ENCODE assay signal across 8 mouse cellular contexts in genomic region chr2:14602788-14603187, GRCm38 (mm10). TPM values are rescaled to one million over a fixed set of nuclear protein-coding genes. Genes with fewer than 3 reads are reported as not detected.
A peak's percentile ranks its signal among the peaks of the same experiment; 100 is the strongest.
DNase-seq lines count a peak whose midpoint lies in the region; ATAC-seq and TF ChIP-seq lines count a peak whose summit lies in the region.

Cacnb2 (plus strand) TSS chr2:14603088.

- H3K9me3 ChIP-seq in embryonic facial prominence, embryonic 13.5 days: no peaks in the 10 kb centered on the region
- no peaks in the 10 kb centered on the region for H3K9me3 ChIP-seq in hindbrain, embryonic 13.5 days
- H3K9me3 ChIP-seq in liver, embryonic 16.5 days (replicated peaks; ENCODE audit: control insufficient read depth, low read length): no peaks in the 10 kb centered on the region

- no peak for ATAC-seq in embryonic facial prominence, embryonic 13.5 days (ENCODE audit: insufficient number of reproducible peaks, insufficient read depth, low FRiP score, low TSS enrichment, low read depth)
- ATAC-seq in hindbrain, embryonic 13.5 days (ENCODE audit: low FRiP score): no peak
- peak; percentile 58 for ATAC-seq in liver, embryonic 16.5 days (ENCODE audit: low read depth)

- WGBS in lung, adult 2 months: 32% methylated on average over 3 of the region's 3 CpGs
- 54% methylated on average over 3 of the region's 3 CpGs for WGBS in embryonic facial prominence, embryonic 13.5 days
- 74% methylated on average over 3 of the region's 3 CpGs for WGBS in hindbrain, embryonic 13.5 days
- 29% methylated on average over 3 of the region's 3 CpGs for WGBS in liver, embryonic 16.5 days (ENCODE audit: insufficient replicate concordance)

- DNase-seq in lung, adult 2 months: no peak
- DNase-seq in lung, postnatal 14 days: no peak
- no peak for DNase-seq in gastrocnemius, postnatal 4 days (ENCODE audit: low spot score in 2 of 2)
- DNase-seq in Muller cell, postnatal 12 days (ENCODE audit: inconsistent ontology term): no peak
- DNase-seq in ovary, postnatal 10 days (ENCODE audit: low spot score): no peak

- TF ChIP-seq POLR2A in lung, adult 2 months (IDR thresholded peaks at IDR 0.05; ENCODE audit: borderline replicate concordance, extremely low read depth, low read depth, low read length): no peak

- no peak for TF ChIP-seq CTCF in lung, adult 2 months (IDR thresholded peaks at IDR 0.05; ENCODE audit: insufficient read depth, low read length)

- no peaks in the 10 kb centered on the region for H3K36me3 ChIP-seq in embryonic facial prominence, embryonic 13.5 days
- H3K36me3 ChIP-seq in hindbrain, embryonic 13.5 days: no peaks in the 10 kb centered on the region
- H3K36me3 ChIP-seq in liver, embryonic 16.5 days (ENCODE audit: control insufficient read depth, insufficient read depth): no peaks in the 10 kb centered on the region

- peak within 1 kb of the TSS; percentile 77 for H3K4me3 ChIP-seq in lung, adult 2 months (replicated peaks; ENCODE audit: extremely low read depth, low read depth, low read length)
- peak within 1 kb of the TSS; percentile 66 for H3K4me3 ChIP-seq in embryonic facial prominence, embryonic 13.5 days
- H3K4me3 ChIP-seq in hindbrain, embryonic 13.5 days: peak within 1 kb of the TSS; percentile 68
- H3K4me3 ChIP-seq in liver, embryonic 16.5 days (ENCODE audit: low read depth, low read length): peak within 1 kb of the TSS; percentile 62

- peaks cover 3% of the 10 kb centered on the region; the same call in 1 of the 2 replicates for H3K4me1 ChIP-seq in lung, adult 2 months (ENCODE audit: control insufficient read depth, insufficient read depth, low read length)
- H3K4me1 ChIP-seq in embryonic facial prominence, embryonic 13.5 days: peaks cover 11% of the 10 kb centered on the region
- H3K4me1 ChIP-seq in hindbrain, embryonic 13.5 days (replicated peaks): peaks cover 22% of the 10 kb centered on the region
- no peaks in the 10 kb centered on the region for H3K4me1 ChIP-seq in liver, embryonic 16.5 days (ENCODE audit: control insufficient read depth, low read depth, low read length)

- peaks cover 4% of the 10 kb centered on the region for H3K27me3 ChIP-seq in embryonic facial prominence, embryonic 13.5 days
- H3K27me3 ChIP-seq in hindbrain, embryonic 13.5 days: peaks cover 41% of the 10 kb centered on the region
- peaks cover 20% of the 10 kb centered on the region for H3K27me3 ChIP-seq in liver, embryonic 16.5 days (ENCODE audit: control insufficient read depth, insufficient read depth, low read depth, low read length)

- 0 out of 2 replicates have a peak within 1 kb of the TSS, but pooled peaks have one; percentile 69 for H3K27ac ChIP-seq in embryonic facial prominence, embryonic 13.5 days
- H3K27ac ChIP-seq in hindbrain, embryonic 13.5 days: 0 out of 2 replicates have a peak within 1 kb of the TSS, but pooled peaks have one; percentile 74
- H3K27ac ChIP-seq in liver, embryonic 16.5 days (ENCODE audit: low read length): peak within 1 kb of the TSS; percentile 10

- peak within 1 kb of the TSS; percentile 94 for H3K4me2 ChIP-seq in embryonic facial prominence, embryonic 13.5 days
- H3K4me2 ChIP-seq in hindbrain, embryonic 13.5 days: peak within 1 kb of the TSS; percentile 97
- H3K4me2 ChIP-seq in liver, embryonic 16.5 days (ENCODE audit: low read depth, low read length): peak within 1 kb of the TSS; percentile 66

- peak within 1 kb of the TSS; percentile 80 for H3K9ac ChIP-seq in embryonic facial prominence, embryonic 13.5 days
- H3K9ac ChIP-seq in hindbrain, embryonic 13.5 days: peak within 1 kb of the TSS; percentile 81
- H3K9ac ChIP-seq in liver, embryonic 16.5 days (ENCODE audit: low read depth, low read length): peak within 1 kb of the TSS; percentile 48

RNA-seq across cellular contexts. Expression of gene Cacnb2, which starts in this region (rescaled TPM):
- 3.5 and 6.3 TPM in 2 replicates for polyA plus RNA-seq in lung, adult 2 months (2012; rRNA removed)
- 2.0 and 3.2 TPM in 2 replicates for polyA plus RNA-seq in embryonic facial prominence, embryonic 13.5 days (2015; fragmentation: Nextera tagmentation; extraction: Ambion mirVana)
- 3.8 and 4.0 TPM in 2 replicates for polyA plus RNA-seq in hindbrain, embryonic 13.5 days (2015; fragmentation: Nextera tagmentation; extraction: Ambion mirVana)
- 0.16 and 0.26 TPM in 2 replicates for polyA plus RNA-seq in liver, embryonic 16.5 days (2015; fragmentation: Nextera tagmentation; extraction: Ambion mirVana)
- total RNA-seq in gastrocnemius, postnatal 4 days (2021): 1 to 10 TPM; 2.7 to 3.1 TPM

Comparison
In these comparisons a context has a peak if more than half of its experiments do, and no peak if none do; other contexts are left out.
1. Peak in ATAC-seq, H3K4me3 ChIP-seq, H3K27ac ChIP-seq, H3K9ac ChIP-seq and H3K4me2 ChIP-seq in liver, embryonic 16.5 days; RNA of the gene not detected or under 1 TPM.
2. H3K27ac ChIP-seq: peak in every context shown above with its lines; median percentile 74 in hindbrain, embryonic 13.5 days; 69 in embryonic facial prominence, embryonic 13.5 days; 10 in liver, embryonic 16.5 days.